Mouse (Mus musculus) hindbrain, embryonic 14.5 days (tissue): Measurements from ENCODE around the gene Chfr. TPM values are rescaled to one million over a fixed set of nuclear protein-coding genes. Genes with fewer than 3 reads are reported as not detected.
"Not testable (repeated sequence)": the region's sequence is repeated elsewhere in the genome, so short reads cannot be mapped to it uniquely, and the experiment has no call there.

Source experiments
- ATAC-seq: fragments of 200-750 bp; cut with Nextera tagmentation; 2 replicates; pipeline ENCODE4 v1.8.0; 2017; ENCODE audit warnings: moderate number of reproducible peaks, mild to moderate bottlenecking, moderate TSS enrichment, moderate library complexity; ENCODE audit not compliant: low FRiP score
- DNase-seq: peaks from one replicate; pipeline ENCODE4 v3.0.0-alpha.2; 2015; ENCODE audit warnings: low spot score
- H3K27ac ChIP-seq: fragments of 300-500 bp; sonication (generic); 2 replicates; pipeline ENCODE4 v1.5.1; 2014; ENCODE audit warnings: mild to moderate bottlenecking, moderate library complexity
- H3K27me3 ChIP-seq: fragments of 300-500 bp; sonication (generic); 2 replicates; pipeline ENCODE4 v1.6.1; 2014; ENCODE audit warnings: mild to moderate bottlenecking, low read length, mixed read lengths; ENCODE audit not compliant: control insufficient read depth, insufficient read depth
- H3K36me3 ChIP-seq: fragments of 300-500 bp; sonication (generic); replicated peaks from 2 replicates; pipeline ENCODE4 v1.6.1; 2014; ENCODE audit not compliant: control insufficient read depth, insufficient read depth
- H3K4me1 ChIP-seq: fragments of 300-500 bp; sonication (generic); replicated peaks from 2 replicates; pipeline ENCODE4 v1.6.1; 2014; ENCODE audit warnings: antibody characterized with exemption, low read length, mixed read lengths; ENCODE audit not compliant: control insufficient read depth, insufficient read depth
- H3K4me2 ChIP-seq: fragments of 300-500 bp; sonication (generic); replicated peaks from 2 replicates; pipeline ENCODE4 v1.6.1; 2014; ENCODE audit warnings: mild to moderate bottlenecking, moderate library complexity
- H3K4me3 ChIP-seq: fragments of 300-500 bp; sonication (generic); replicated peaks from 2 replicates; pipeline ENCODE4 v1.5.1; 2014; ENCODE audit warnings: mild to moderate bottlenecking, low read length
- H3K9ac ChIP-seq: fragments of 300-500 bp; sonication (generic); 2 replicates; pipeline ENCODE4 v1.6.1; 2014
- H3K9me3 ChIP-seq: fragments of 300-500 bp; sonication (generic); 2 replicates; pipeline ENCODE4 v1.6.1; 2016; ENCODE audit warnings: low read length; ENCODE audit not compliant: control insufficient read depth
- WGBS: fragments of 180-500 bp; shearing (Covaris S2); extraction: QIAGEN DNeasy Blood & Tissue Kit; methylation state at CpG from one replicate; pipeline ENCODE4 v1.1.7; 2014; 5-methylcytosine and 5-hydroxymethylcytosine counted together
- polyA plus RNA-seq: library from polyadenylated mRNA; unstranded; fragments of >200 nt; fragmentation: Nextera tagmentation; extraction: Ambion mirVana; gene quantifications from 2 replicates; pipeline ENCODE4 v1.2.1, GENCODE M21; 2014

The Chfr gene
- polyA plus RNA-seq, 1 experiment from 2014 or later: 86.9 TPM

DNA sequence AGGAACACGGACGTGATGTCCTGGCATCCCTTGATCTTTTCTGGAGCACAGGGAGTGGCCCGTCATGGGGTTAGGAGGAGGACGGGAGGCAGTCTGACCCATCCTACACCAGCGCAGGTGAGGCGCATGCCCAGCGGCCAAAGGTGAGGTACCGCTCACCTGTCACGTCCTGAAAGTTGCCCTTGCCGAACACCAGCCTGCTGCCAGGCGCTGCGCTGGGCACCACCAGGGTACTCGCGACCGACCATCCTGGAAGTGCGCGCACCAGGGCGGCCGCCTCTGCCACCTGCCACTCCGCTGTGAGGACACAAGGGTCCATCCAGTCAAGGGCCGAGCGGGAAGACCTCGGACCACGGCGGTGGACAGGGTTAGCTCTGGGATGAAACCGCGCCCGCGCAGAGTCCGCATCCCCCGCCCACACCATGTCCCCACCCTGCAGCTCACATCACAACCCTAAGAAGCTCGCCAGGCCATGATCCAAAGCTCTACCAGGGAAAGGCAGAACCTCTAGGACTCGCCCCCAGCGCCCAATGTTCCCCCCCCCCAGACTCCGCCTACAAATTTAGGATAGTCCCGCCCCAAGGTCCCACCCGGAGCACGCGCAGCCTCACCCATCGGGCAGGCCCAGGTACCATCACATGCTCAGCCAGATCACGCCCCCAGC lies 28.6 kb upstream of the Chfr start:
- peaks cover 40% of the 10 kb centered on the region for H3K36me3 ChIP-seq
- H3K9me3 ChIP-seq: no peaks in the 10 kb centered on the region
- H3K4me1 ChIP-seq: peaks cover 21% of the 10 kb centered on the region
- H3K4me3 ChIP-seq: peak overlapping the region; percentile 80
- peak overlapping the region; percentile 87 for H3K4me2 ChIP-seq
- peak overlapping the region; percentile 80 for H3K9ac ChIP-seq
- DNase-seq (no peak), ATAC-seq (peak; percentile 12)
- WGBS: 15% methylated on average over 39 of the region's 41 CpGs
- H3K27ac ChIP-seq: peak overlapping the region; percentile 97
- H3K27me3 ChIP-seq: no peaks in the 10 kb centered on the region

DNA sequence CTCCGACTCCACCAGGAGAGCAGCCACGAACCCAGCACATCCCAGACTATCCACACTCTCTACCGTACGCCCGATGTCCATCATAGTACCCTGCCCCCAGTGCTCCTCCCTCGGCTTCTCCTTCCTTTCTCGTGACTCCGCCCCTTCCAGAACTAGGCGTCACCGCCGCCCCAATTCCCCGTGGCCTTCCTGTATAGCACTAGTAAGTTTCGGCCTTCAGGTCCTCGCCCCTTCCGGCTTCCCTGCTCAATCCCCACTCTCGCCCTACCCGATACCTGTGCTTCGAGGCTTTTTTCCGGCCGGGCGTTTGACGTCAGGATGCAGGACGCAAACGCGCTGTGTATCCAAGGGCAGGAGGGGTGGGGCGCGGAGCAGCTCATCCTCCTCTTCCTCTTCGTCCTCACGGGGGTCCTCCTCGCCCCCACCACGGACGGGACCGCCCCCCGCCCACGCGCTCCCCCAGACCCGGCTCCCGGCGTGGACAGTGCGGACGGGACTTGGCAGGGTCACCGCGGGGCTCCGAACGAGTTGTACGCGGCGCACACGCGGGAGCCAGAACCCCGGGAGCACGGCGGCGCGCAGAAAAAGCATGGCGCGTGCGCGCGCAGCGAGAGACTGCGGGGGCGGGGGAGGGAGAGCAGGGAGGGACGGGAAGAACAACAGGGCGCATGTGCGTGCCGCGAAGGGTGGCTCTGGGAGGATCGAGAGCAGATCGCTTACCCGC lies 27.9 kb upstream of the Chfr start, which contains the start of gene Gtpbp6:
Gene Gtpbp6, minus strand, starts transcription at position 617 of the 724 bp plus-strand sequence.
- peaks cover 17% of the 10 kb centered on the region for H3K4me1 ChIP-seq
- H3K27ac ChIP-seq: peak within 1 kb of the TSS; percentile 97
- H3K36me3 ChIP-seq: peaks cover 41% of the 10 kb centered on the region
- H3K4me2 ChIP-seq: peak within 1 kb of the TSS; percentile 87
- no peaks in the 10 kb centered on the region for H3K27me3 ChIP-seq
- DNase-seq (peak; percentile 94), ATAC-seq (peak; percentile 84)
- no peaks in the 10 kb centered on the region for H3K9me3 ChIP-seq
- WGBS: under 1% methylated on average over 71 of the region's 71 CpGs
- H3K4me3 ChIP-seq: peak within 1 kb of the TSS; percentile 80
- peak within 1 kb of the TSS; percentile 80 for H3K9ac ChIP-seq

DNA sequence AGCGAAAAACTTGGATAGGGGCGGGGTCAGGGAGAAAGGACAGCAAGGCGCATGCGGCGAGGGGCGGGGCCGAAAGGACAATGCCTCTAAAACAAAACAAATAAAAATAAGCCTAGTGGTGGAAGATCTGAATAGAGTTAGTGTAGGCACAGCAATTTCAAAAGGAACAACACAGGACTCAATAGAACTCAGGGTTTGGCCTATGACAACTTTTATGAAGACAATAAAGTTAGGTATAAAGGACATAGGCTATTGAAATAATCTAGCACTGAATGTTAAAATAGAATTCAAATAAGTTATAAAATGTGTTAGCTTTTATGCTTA lies 27.4 kb upstream of the Chfr start:
- Histone ChIP-seq H3K4me2 (peak overlapping the region; percentile 87), H3K9ac (no peak overlapping the region), H3K27me3 (no peaks in the 10 kb centered on the region), H3K36me3 (peaks cover 41% of the 10 kb centered on the region), H3K27ac (peak overlapping the region; percentile 97; the same call in 1 of the 2 replicates), H3K4me1 (peaks cover 17% of the 10 kb centered on the region), H3K4me3 (peak overlapping the region; percentile 80), H3K9me3 (no peaks in the 10 kb centered on the region)
- ATAC-seq (no peak), DNase-seq (no peak)
- 0% methylated on average over 7 of the region's 7 CpGs for WGBS

DNA sequence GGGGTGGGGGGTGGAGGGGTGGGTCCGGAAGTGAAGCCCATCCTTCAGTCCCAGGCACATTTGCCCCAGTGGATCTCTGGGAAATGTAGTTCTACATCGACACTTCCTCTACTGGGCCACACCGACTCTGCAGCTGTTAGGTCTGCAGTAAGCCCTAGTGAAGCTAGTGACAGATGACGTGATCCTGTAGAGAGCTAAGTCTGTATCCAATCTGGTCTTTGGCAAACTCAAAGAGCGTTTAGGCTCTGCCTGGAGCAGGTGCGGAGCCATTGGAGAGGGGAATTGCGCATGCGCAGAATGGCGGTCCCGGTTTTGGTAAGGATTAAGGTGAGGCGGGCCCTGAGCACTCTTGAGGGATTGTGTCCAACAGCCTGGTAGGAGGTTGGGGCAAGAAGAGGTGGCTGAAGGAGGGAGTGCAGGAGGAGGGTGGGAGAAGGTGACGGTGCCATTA lies 25.6 kb upstream of the Chfr start, which contains the start of gene Zfp605:
Gene Zfp605, plus strand, starts transcription at position 102 of the 451 bp plus-strand sequence.
- Histone ChIP-seq H3K27ac (peak within 1 kb of the TSS; percentile 93), H3K9me3 (no peaks in the 10 kb centered on the region), H3K9ac (peak within 1 kb of the TSS; percentile 76), H3K27me3 (no peaks in the 10 kb centered on the region), H3K36me3 (peaks cover 33% of the 10 kb centered on the region), H3K4me2 (peak within 1 kb of the TSS; percentile 86), H3K4me1 (peaks cover 17% of the 10 kb centered on the region), H3K4me3 (peak within 1 kb of the TSS; percentile 70)
- 1% methylated on average over 12 of the region's 12 CpGs for WGBS
- DNase-seq (peak; percentile 89), ATAC-seq (peak; percentile 74)

DNA sequence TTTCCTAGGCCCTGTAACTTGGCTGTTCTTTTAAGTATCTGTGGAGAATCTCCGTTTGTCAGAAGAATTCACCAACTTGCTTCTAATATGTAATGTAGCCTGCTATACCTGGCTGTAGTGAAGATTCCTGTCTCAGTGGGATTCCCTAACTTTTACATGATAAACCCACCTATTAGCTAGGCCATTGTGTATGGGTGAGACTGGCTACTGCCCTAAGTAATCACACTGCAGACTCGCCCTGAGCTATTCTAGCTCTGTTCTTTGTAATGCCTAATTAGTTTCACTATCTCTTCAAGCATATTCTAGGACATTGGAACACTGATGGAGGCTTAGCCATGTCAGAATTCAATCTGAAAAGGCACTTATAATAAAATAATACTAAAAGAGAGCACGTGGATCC lies 13.3 kb upstream of the Chfr start:
- peaks cover 76% of the 10 kb centered on the region for H3K36me3 ChIP-seq
- 90% methylated on average over 3 of the region's 3 CpGs for WGBS

DNA sequence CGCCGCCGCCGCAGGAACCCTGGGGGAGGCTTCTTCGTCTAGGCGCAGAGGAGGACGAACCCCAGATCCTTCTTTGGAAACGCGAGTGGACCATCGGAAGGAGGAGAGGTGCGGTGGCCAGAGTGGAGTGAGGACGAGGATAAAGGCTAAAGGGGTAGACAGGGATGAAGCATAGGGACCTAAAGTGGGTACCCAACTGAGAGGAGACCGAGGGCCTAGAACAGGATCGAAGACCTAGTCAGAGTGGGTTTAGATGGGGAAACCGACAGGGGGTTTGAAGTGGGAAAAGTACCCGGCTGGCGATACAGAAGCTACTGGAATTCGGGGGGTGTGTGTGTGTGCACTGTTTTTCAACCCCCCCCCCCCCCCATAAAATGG lies 434 bp downstream of the Chfr start:
- Histone ChIP-seq H3K27me3 (no peaks in the 10 kb centered on the region), H3K4me1 (peaks cover 10% of the 10 kb centered on the region), H3K27ac (peak overlapping the region; percentile 79), H3K9me3 (no peaks in the 10 kb centered on the region), H3K9ac (peak overlapping the region; percentile 89), H3K4me2 (peak overlapping the region; percentile 86), H3K4me3 (peak overlapping the region; percentile 87), H3K36me3 (peaks cover 22% of the 10 kb centered on the region)
- WGBS: 6% methylated on average over 18 of the region's 18 CpGs
- peak; percentile 15; the same call in 1 of the 2 replicates for ATAC-seq
- DNase-seq: no peak

More for the DNA sequence above, 13.3 kb upstream of the Chfr start:
- not testable (repeated sequence) for H3K27me3 ChIP-seq, H3K27ac ChIP-seq, H3K4me3 ChIP-seq, H3K4me1 ChIP-seq, DNase-seq, H3K9ac ChIP-seq, ATAC-seq, H3K9me3 ChIP-seq, H3K4me2 ChIP-seq

DNA sequence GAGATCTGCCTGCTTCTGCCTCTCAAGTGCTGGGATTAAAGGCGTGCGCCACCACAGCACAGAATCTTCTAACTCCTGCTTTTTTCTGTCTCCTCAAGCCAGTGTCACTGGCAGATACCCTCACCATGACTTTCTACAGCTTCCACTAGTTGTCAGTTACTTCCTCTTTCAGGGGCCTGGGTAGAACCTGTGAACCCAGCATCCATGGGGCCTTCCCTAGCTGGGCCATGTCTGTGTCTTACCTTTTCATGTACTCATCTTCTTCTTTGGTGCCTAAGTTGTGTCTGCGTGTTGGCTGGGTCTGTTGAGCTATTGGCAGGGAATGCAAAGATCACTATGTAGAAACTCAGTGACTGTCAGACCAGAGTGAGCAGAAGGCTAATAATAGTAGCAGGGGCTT lies 2.2 kb downstream of the Chfr start:
- Histone ChIP-seq H3K36me3 (peaks cover 39% of the 10 kb centered on the region), H3K4me2 (no peak overlapping the region), H3K9me3 (no peaks in the 10 kb centered on the region), H3K4me1 (peaks cover 10% of the 10 kb centered on the region), H3K4me3 (no peak overlapping the region), H3K27ac (no peak overlapping the region), H3K9ac (no peak overlapping the region), H3K27me3 (no peaks in the 10 kb centered on the region)
- no peak for ATAC-seq
- 100% methylated on average over 3 of the region's 3 CpGs for WGBS
- DNase-seq: no peak

DNA sequence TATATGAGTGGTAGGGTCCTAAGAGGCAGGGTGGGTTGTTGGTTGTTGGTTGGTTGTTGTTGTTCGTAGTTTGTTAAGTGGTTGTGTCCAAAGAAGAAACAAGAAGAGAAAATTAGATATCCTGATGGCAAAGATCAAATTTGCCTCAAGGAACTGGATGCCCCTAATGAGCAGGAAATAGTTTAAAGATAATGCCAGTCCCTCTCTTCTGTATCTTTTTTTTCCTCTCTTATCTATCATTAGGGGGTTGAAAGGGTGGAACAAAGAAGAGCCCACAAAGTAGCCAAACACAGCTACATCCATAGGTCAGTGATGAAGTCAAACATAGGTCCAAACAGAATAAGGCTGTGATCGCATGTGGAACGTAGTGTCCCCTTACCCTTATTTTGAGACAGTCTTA lies 3.7 kb downstream of the Chfr start:
- H3K36me3 ChIP-seq: peaks cover 52% of the 10 kb centered on the region
- H3K27me3 ChIP-seq: no peaks in the 10 kb centered on the region
- no peaks in the 10 kb centered on the region for H3K9me3 ChIP-seq
- H3K9ac ChIP-seq: no peak overlapping the region
- no peak overlapping the region for H3K27ac ChIP-seq
- WGBS: 97% methylated on average over 3 of the region's 3 CpGs
- no peak overlapping the region for H3K4me2 ChIP-seq
- peaks cover 10% of the 10 kb centered on the region for H3K4me1 ChIP-seq
- ATAC-seq (no peak), DNase-seq (no peak)
- H3K4me3 ChIP-seq: no peak overlapping the region

DNA sequence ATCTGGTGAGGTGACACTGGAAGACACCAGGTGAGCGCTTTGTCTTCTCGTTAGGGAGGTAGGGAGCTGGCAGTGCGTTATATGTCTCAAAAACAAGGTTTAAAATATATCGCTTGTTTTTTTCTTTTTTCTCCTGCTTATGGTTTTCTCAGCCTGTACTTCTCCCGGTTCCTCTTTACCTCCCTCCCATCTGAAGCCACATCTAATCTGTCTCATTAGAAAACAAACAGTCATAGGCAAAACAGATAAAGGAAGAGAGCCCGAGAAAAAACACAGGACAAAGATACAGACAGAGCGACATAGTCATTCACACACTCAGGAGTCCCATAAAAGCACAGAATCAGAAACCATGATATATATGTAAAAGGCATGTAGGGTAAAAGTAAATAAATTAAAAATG lies 4.8 kb downstream of the Chfr start:
- Histone ChIP-seq H3K9ac (no peak overlapping the region), H3K36me3 (peaks cover 63% of the 10 kb centered on the region), H3K4me3 (no peak overlapping the region), H3K4me2 (no peak overlapping the region), H3K27me3 (no peaks in the 10 kb centered on the region), H3K9me3 (no peaks in the 10 kb centered on the region), H3K4me1 (peaks cover 10% of the 10 kb centered on the region), H3K27ac (no peak overlapping the region)
- DNase-seq (no peak), ATAC-seq (no peak)
- WGBS: 96% methylated on average over 7 of the region's 7 CpGs
